Mouse (Mus musculus): ENCODE measurements around the gene Ildr2.

GRCm38 (mm10) chr1:166293086-166293485 is 39.1 kb downstream of the Ildr2 start:
- TF ChIP-seq MYOG (IDR thresholded peaks at IDR 0.05; ENCODE audit: control insufficient read depth in 1 of 3, insufficient read depth in 1 of 3, insufficient read length in 2 of 3, low read depth in 2 of 3) = no peak
- no peak for TF ChIP-seq POLR2A (IDR thresholded peaks at IDR 0.05; ENCODE audit: insufficient read length, low read depth)
- no peak for TF ChIP-seq USF1 (IDR thresholded peaks at IDR 0.05; ENCODE audit: low read depth)
- TF ChIP-seq MAX (IDR thresholded peaks at IDR 0.05; ENCODE audit: low read depth) = no peak
- no peak for TF ChIP-seq REST (IDR thresholded peaks at IDR 0.05; ENCODE audit: insufficient read depth, insufficient read length)
- no peak for TF ChIP-seq CEBPB (IDR thresholded peaks at IDR 0.05; ENCODE audit: insufficient read depth, poor library complexity, severe bottlenecking)

Measured in myocyte (in vitro differentiated cells).